In the genomic region with DNA sequence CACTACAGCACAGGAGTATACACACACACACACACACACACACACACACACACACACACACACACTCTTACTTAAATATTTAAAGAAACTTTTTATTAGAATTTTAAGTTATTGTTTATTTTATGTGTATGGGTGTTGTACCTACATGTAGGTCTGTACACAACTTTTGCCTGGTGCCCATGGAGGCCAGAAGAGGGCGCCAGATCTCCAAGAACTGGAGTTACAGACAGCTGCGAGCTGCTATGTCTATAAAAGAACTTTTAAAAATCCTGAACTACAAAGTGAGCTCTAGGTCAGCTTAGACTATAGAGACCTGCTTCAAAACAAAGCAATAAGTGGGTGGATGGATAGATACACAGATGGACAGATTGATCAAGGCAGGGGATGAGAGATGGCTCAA, we compare ENCODE assay signal across 7 mouse cellular contexts. TPM values are rescaled to one million over a fixed set of nuclear protein-coding genes. Genes with fewer than 3 reads are reported as not detected.
DNase-seq lines count a peak whose midpoint lies in the region; ATAC-seq and TF ChIP-seq lines count a peak whose summit lies in the region.

No protein-coding gene starts in this region.

- ATAC-seq in liver, embryonic 12.5 days = no peak
- no peak for ATAC-seq in Patski
- ATAC-seq in granulocyte monocyte progenitor cell, adult 5-6 weeks (replicated peaks; ENCODE audit: poor library complexity, severe bottlenecking) = peak; percentile 46; the same call in 1 of the 2 replicates
- 0 out of 2 replicates have a peak, but pooled peaks have one; percentile 21 for ATAC-seq in liver, embryonic 16.5 days (ENCODE audit: low read depth)

- H3K79me2 ChIP-seq in liver, adult 2 months (ENCODE audit: control insufficient read depth, insufficient read depth, low read length) = peaks cover 17% of the 10 kb centered on the region; the same call in 1 of the 2 replicates

- H3K4me3 ChIP-seq in liver, adult 2 months (ENCODE audit: insufficient read depth, low read depth, low read length) = no peak overlapping the region
- H3K4me3 ChIP-seq in liver, embryonic 12.5 days = no peak overlapping the region
- H3K4me3 ChIP-seq in cerebellum, adult 2 months (replicated peaks; ENCODE audit: insufficient read depth, low read depth, low read length) = no peak overlapping the region
- no peak overlapping the region for H3K4me3 ChIP-seq in liver, embryonic 16.5 days (ENCODE audit: low read depth, low read length)

- CTCF ChIA-PET in Patski (lab: Charles Lee) = interaction anchor here (1.1 to 3.9 kb wide), 8 partner anchors 10 to 83 kb away, joined by 3 to 19 read pairs (median 8); a partner anchor contains a TSS

- no peaks in the 10 kb centered on the region for H3K9me3 ChIP-seq in liver, embryonic 12.5 days (replicated peaks)
- no peaks in the 10 kb centered on the region for H3K9me3 ChIP-seq in liver, embryonic 16.5 days (replicated peaks; ENCODE audit: control insufficient read depth, low read length)

- in situ Hi-C loops in Patski (cut with MboI; ENCODE audit: low pct_unique_long_range_greater_than_20kb) = loop anchor here (10.0 kb wide), 1 partner anchor 281 kb away; a partner anchor contains a TSS

- TF ChIP-seq CTCF in liver, adult 2 months (IDR thresholded peaks at IDR 0.05; ENCODE audit: low read depth, low read length) = peak; percentile 80
- peak; percentile 81 for TF ChIP-seq CTCF in Patski (IDR thresholded peaks at IDR 0.05)
- peak; percentile 70; the same call in 1 of the 2 replicates for TF ChIP-seq CTCF in cerebellum, adult 2 months (IDR thresholded peaks at IDR 0.05; ENCODE audit: borderline replicate concordance, insufficient read depth, low read depth, low read length)

- H3K9ac ChIP-seq in liver, adult 2 months (ENCODE audit: low read depth, low read length) = no peak overlapping the region
- H3K9ac ChIP-seq in liver, embryonic 12.5 days = no peak overlapping the region
- no peak overlapping the region for H3K9ac ChIP-seq in liver, embryonic 16.5 days (ENCODE audit: low read depth, low read length)

- POLR2A ChIA-PET in Patski (lab: Charles Lee) = interaction anchor here (0.6 to 1.4 kb wide), 3 partner anchors 15 to 884 kb away, joined by 3 to 4 read pairs (median 4); no protein-coding TSS in a partner anchor

- H3K27me3 ChIP-seq in liver, adult 2 months (ENCODE audit: control insufficient read depth, insufficient read depth, low read length) = no peaks in the 10 kb centered on the region
- no peaks in the 10 kb centered on the region for H3K27me3 ChIP-seq in liver, embryonic 12.5 days (replicated peaks)
- H3K27me3 ChIP-seq in Patski = no peaks in the 10 kb centered on the region
- no peaks in the 10 kb centered on the region for H3K27me3 ChIP-seq in cerebellum, adult 2 months (ENCODE audit: control insufficient read depth, insufficient read depth, low read length)
- no peaks in the 10 kb centered on the region for H3K27me3 ChIP-seq in liver, embryonic 16.5 days (ENCODE audit: control insufficient read depth, insufficient read depth, low read depth, low read length)

- no peaks in the 10 kb centered on the region; the same call in 1 of the 2 replicates for H3K4me1 ChIP-seq in liver, adult 2 months (ENCODE audit: control insufficient read depth, insufficient read depth, low read length)
- H3K4me1 ChIP-seq in liver, embryonic 12.5 days = peaks cover 12% of the 10 kb centered on the region
- H3K4me1 ChIP-seq in cerebellum, adult 2 months (ENCODE audit: control insufficient read depth, insufficient read depth, low read length) = peaks cover 2% of the 10 kb centered on the region; the same call in 1 of the 2 replicates
- no peaks in the 10 kb centered on the region for H3K4me1 ChIP-seq in liver, embryonic 16.5 days (ENCODE audit: control insufficient read depth, low read depth, low read length)

- peak; percentile 65 for DNase-seq in liver, adult 2 months (ENCODE audit: extremely low read depth, low read depth, low spot score)
- no peak for DNase-seq in Patski (ENCODE audit: low read depth, low spot score)
- DNase-seq in cerebellum, adult 2 months = peak; percentile 62 to 69
- peak; percentile 40 for DNase-seq in skeletal muscle tissue, adult 2 months (ENCODE audit: low read depth, low spot score)

- H3K27ac ChIP-seq in liver, adult 2 months (replicated peaks; ENCODE audit: insufficient read depth, low read depth, low read length) = no peak overlapping the region
- H3K27ac ChIP-seq in liver, embryonic 12.5 days = no peak overlapping the region
- H3K27ac ChIP-seq in cerebellum, adult 2 months (ENCODE audit: insufficient read depth, low read length) = no peak overlapping the region
- H3K27ac ChIP-seq in liver, embryonic 16.5 days (ENCODE audit: low read length) = no peak overlapping the region

- WGBS in liver, adult 2 months = 18% methylated on average over 2 of the region's 2 CpGs
- WGBS in liver, embryonic 12.5 days (ENCODE audit: insufficient replicate concordance) = 25% methylated on average over 2 of the region's 2 CpGs
- WGBS in cerebellum, adult 2 months = 21% methylated on average over 2 of the region's 2 CpGs
- WGBS in liver, embryonic 16.5 days (ENCODE audit: insufficient replicate concordance) = 14% methylated on average over 2 of the region's 2 CpGs

- H3K4me2 ChIP-seq in liver, embryonic 12.5 days = no peak overlapping the region
- H3K4me2 ChIP-seq in liver, embryonic 16.5 days (ENCODE audit: low read depth, low read length) = no peak overlapping the region

- H3K36me3 ChIP-seq in liver, adult 2 months (ENCODE audit: control insufficient read depth, insufficient read depth, low read length) = peaks cover 21% of the 10 kb centered on the region; the same call in 1 of the 2 replicates
- peaks cover 31% of the 10 kb centered on the region for H3K36me3 ChIP-seq in liver, embryonic 12.5 days
- H3K36me3 ChIP-seq in liver, embryonic 16.5 days (ENCODE audit: control insufficient read depth, insufficient read depth) = peaks cover 7% of the 10 kb centered on the region

- TF ChIP-seq POLR2A in liver, adult 2 months (IDR thresholded peaks at IDR 0.05; ENCODE audit: extremely low read depth, insufficient read depth, low read length) = no peak
- TF ChIP-seq POLR2A in cerebellum, adult 2 months (IDR thresholded peaks at IDR 0.05; ENCODE audit: borderline replicate concordance, insufficient read depth, low read length) = no peak

RNA-seq across cellular contexts. Expression of a gene that starts 18.6 kb away (rescaled TPM):
- 53.4 and 65.6 TPM in 2 replicates for total RNA-seq in liver, adult 2 months (2014; rRNA removed)
- polyA plus RNA-seq in liver, adult 2 months (2012; rRNA removed) = 101 and 114 TPM in 2 replicates
- polyA plus RNA-seq in liver, embryonic 12.5 days (2016; fragmentation: Nextera tagmentation; extraction: Ambion mirVana) = 78.5 and 80.9 TPM in 2 replicates
- 120 TPM for polyA plus RNA-seq in Patski (2021)
- polyA plus RNA-seq in cerebellum, adult 2 months (2012; rRNA removed) = 223 and 236 TPM in 2 replicates
- 106 and 107 TPM in 2 replicates for total RNA-seq in granulocyte monocyte progenitor cell, adult 5-6 weeks (2014; fragmentation: Nextera tagmentation)
- total RNA-seq in granulocyte monocyte progenitor cell, adult 5-6 weeks (2017) = 76.1 and 89.2 TPM in 2 replicates
- polyA plus RNA-seq in liver, embryonic 16.5 days (2015; fragmentation: Nextera tagmentation; extraction: Ambion mirVana) = 49.7 and 50.7 TPM in 2 replicates

RNA-seq across cellular contexts. Expression of a gene that starts 55.7 kb away (rescaled TPM):
- 45.8 and 53.1 TPM in 2 replicates for total RNA-seq in liver, adult 2 months (2014; rRNA removed)
- 64.1 and 71.6 TPM in 2 replicates for polyA plus RNA-seq in liver, adult 2 months (2012; rRNA removed)
- polyA plus RNA-seq in liver, embryonic 12.5 days (2016; fragmentation: Nextera tagmentation; extraction: Ambion mirVana) = 24.6 and 25.1 TPM in 2 replicates
- polyA plus RNA-seq in Patski (2021) = 35.4 TPM
- polyA plus RNA-seq in cerebellum, adult 2 months (2012; rRNA removed) = 52.9 and 53.4 TPM in 2 replicates
- 74.9 and 81.9 TPM in 2 replicates for total RNA-seq in granulocyte monocyte progenitor cell, adult 5-6 weeks (2014; fragmentation: Nextera tagmentation)
- 71.6 and 73.7 TPM in 2 replicates for total RNA-seq in granulocyte monocyte progenitor cell, adult 5-6 weeks (2017)
- 29.5 and 30.3 TPM in 2 replicates for polyA plus RNA-seq in liver, embryonic 16.5 days (2015; fragmentation: Nextera tagmentation; extraction: Ambion mirVana)

Comparison
In these comparisons a context has a peak if more than half of its experiments do, and no peak if none do; other contexts are left out.
1. ATAC-seq: peak in granulocyte monocyte progenitor cell, adult 5-6 weeks (single experiment) and liver, embryonic 16.5 days (single experiment); none in liver, embryonic 12.5 days (single experiment) and Patski (single experiment).
2. Peak in every context shown above with its lines, with median percentiles within 50 percentile points of each other: CTCF ChIP-seq.